Mouse (Mus musculus) liver, adult 2 months (tissue): Measurements from ENCODE around the gene Trim52.

Experiments
- CTCF ChIP-seq: fragments of 200-500 bp; IDR thresholded peaks from 2 replicates; pipeline ENCODE4 v1.5.1; 2011; ENCODE audit warnings: low read depth, low read length, control low read depth
- POLR2A ChIP-seq: fragments of 200-500 bp; IDR thresholded peaks from 2 replicates; pipeline ENCODE4 v1.6.1; 2011; ENCODE audit warnings: low read length, control low read depth; ENCODE audit not compliant: insufficient read depth; ENCODE audit errors: extremely low read depth

DNA sequence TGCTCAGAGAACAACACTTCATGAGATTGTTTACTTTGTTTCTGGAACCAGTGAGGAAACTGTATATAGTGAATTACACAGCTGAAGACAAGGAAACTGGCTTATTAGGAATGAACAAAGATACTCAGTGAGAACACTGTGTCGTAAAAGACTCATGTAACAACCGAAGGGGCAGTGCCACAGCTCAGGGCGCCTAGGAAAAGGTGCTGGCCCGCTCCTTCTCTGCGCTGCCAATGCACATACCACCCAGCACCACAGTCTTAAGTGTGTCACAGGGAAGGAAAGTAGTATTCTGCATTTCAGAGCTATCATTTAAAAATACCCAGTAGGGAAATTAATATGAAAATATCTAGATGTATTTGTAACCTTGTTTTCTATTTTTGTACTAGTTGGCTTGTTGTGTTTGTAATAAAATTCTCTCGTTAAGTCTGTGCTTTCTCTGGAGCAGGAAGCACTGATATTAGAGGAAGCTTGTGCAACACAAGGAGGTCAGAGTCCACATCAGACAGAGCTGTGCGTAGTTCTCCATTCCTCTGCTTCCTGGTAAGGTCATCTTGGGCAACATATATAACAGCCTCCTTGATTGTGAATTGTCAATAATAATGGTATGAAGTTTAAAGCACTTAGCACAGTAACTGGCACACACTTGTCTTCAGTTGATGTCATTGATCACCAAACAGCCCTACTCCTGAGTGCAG, 49.0 kb downstream of the Trim52 start:
- TF ChIP-seq CTCF (no peak), POLR2A (no peak)
